Mouse (Mus musculus) heart, postnatal 25 days (tissue): ENCODE measurements around the gene Gm49416. TPM values are rescaled to one million over a fixed set of nuclear protein-coding genes. Genes with fewer than 3 reads are reported as not detected.
"Not testable (repeated sequence)": the region's sequence is repeated elsewhere in the genome, so short reads cannot be mapped to it uniquely, and the experiment has no call there.

Experiments used
- DNase-seq: peaks from one replicate; pipeline ENCODE4 v3.0.0; 2022; ENCODE audit warnings: low spot score
- intact Hi-C: fragments of 180-260 bp; cut with DNase I; formaldehyde crosslinking; loops from one replicate; pipeline ENCODE4 v1.15.1; 2025
- total RNA-seq, 2 experiments: library from RNA; stranded (reverse); gene quantifications; 2 replicates each; pipeline ENCODE4 v1.2.3; 2021

Gm49416 gene
- 1 to 10 TPM in 1 of 2 experiments, under 1 TPM in 1; 0.68 to 2.0 TPM for total RNA-seq

DNA sequence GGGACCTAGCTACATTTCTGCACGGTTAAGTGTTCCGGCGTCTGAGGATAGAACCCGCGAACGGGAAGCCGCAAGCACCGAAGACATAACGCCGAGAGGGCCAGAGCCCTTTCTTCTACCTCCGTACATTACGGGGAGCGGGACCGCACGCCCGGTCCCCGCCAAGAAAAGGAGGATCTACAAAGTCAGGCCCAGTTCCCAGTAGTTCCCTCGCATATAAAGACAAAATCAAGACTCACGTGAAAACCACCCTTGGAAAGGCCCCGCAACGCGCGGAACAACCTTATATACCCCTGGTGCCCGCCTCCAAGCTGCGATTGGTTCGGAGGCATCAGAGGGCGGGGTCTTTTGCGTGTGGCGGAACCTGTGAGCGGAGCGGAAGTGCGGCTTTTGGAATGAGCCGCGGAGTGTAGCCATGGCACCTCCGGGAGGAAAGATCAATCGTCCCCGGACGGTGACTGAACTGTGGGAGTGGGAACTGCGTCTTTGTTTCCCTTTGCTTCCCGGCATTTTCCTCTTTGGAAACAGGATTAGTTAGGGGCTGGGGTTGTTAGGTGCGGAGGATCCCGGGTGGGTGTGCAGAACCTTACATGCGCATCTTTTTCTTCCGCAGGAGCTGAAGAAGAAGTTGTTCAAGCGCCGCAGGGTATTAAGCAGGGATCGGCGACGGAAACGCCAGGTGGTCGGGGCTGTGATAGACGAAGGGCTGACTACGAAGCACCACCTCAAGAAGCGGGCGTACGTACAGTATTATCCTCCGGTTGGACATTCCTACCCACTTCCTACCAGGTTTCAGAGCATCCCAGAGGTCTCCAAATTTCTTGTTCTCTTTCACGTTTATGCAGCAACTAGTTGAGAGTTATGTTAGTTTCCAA, at the start of gene Gm49416, which contains the start of gene 1810009A15Rik:
Gene Gm49416, plus strand, starts transcription at position 416 of the 875 bp plus-strand sequence.
Gene 1810009A15Rik, plus strand, starts transcription at position 343 of the 875 bp plus-strand sequence.
- peak; percentile 90 for DNase-seq
- intact Hi-C loops, result loop anchor here (5.0 kb wide), 1 partner anchor 46 kb away; no protein-coding TSS in a partner anchor

DNA sequence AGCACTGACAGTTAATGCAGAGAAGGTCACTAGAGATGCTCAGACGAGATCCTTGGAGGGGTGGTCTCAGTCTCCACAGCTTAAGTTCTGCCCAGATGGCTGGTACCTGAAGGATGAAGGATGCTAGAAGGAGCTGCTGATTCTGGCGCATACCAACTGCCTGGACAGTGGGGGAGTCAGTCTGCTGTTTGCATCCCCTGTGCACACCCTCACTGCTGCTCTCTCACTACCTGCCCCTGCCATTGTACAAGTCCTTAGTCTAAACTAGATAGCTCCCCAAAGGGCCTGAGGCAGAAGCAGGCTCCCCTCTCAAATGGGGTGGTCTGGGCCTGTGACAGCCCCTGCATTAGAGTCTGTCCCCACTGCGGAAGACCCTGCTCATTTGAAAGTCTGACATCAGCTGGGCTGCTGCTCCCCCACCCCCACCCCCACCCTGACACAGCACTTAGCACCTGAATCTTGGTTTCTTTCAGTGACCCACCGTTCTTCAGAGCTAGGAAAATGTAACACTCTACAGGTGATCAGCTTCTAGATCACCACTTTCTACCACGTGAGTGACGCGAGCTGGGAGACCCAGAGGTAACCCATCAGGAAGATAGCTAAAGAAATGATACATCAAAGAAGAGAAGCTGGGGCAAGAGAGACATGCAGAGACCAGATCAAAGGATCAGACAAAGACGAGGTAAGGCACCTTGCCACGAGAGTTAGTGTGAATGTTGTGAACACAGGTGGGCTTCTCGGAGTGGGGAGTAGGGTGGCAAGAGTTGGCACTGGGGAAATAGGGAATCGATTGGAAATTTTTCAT, 49.4 kb upstream of the Gm49416 start, which contains the start of gene Gng3:
Gene Gng3, minus strand, starts transcription at position 92 of the 805 bp plus-strand sequence.
- intact Hi-C loops, result no loop called here
- DNase-seq, result no peak

GRCm38 (mm10) chr19:8839908-8840791, 48.6 kb upstream of the Gm49416 start:
- peak; percentile 70 for DNase-seq
- intact Hi-C loops, result loop anchor here (5.0 kb wide), 2 partner anchors 47 to 272 kb away; partner anchors contain the start of genes 1810009A15Rik and Gm49416

GRCm38 (mm10) chr19:8841012-8841411, 47.7 kb upstream of the Gm49416 start:
- no peak for DNase-seq
- intact Hi-C loops, result loop anchor here (5.0 kb wide), 2 partner anchors 46 to 271 kb away; partner anchors contain the start of genes 1810009A15Rik and Gm49416

DNA sequence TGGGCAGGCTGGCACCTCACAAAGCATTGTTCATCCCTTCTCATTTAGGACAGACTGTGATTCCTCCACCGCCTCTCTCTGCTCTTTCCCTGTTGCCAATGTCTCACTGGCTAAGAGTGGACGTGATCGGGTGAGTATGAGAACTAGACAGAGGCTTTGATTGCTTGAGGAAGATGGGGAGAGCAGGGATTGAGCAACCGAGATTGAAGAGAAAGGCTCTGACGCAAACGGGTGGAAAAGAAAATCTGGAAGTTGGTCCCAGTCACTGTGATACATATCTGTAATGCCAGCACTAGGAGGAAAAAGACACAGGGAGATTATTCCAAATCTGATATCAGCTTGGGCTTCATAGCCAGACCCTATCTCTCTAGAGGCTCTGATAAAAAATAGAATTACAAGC, 45.8 kb upstream of the Gm49416 start:
- no peak for DNase-seq
- intact Hi-C loops, result loop anchor here (5.0 kb wide), 2 partner anchors 44 to 269 kb away; partner anchors contain the start of genes 1810009A15Rik and Gm49416

- intact Hi-C loops, result loop anchor here (2.0 to 5.0 kb wide), 3 partner anchors 24 to 268 kb away; partner anchors contain the start of genes 1810009A15Rik and Gm49416
- peak; percentile 28 for DNase-seq
Measured at GRCm38 (mm10) chr19:8844371-8845129, 44.2 kb upstream of the Gm49416 start.

GRCm38 (mm10) chr19:8848356-8848755, 40.4 kb upstream of the Gm49416 start:
- intact Hi-C loops, result no loop called here

GRCm38 (mm10) chr19:8850402-8850901, 38.3 kb upstream of the Gm49416 start, which contains the start of gene Lrrn4cl:
Lrrn4cl (plus strand) TSS chr19:8850768.
- intact Hi-C loops, result no loop called here
- peak; percentile 44 for DNase-seq

More at GRCm38 (mm10) chr19:8848356-8848755, 40.4 kb upstream of the Gm49416 start:
- DNase-seq, result no peak

- DNase-seq, result no peak
- intact Hi-C loops, result no loop called here
Measured at GRCm38 (mm10) chr19:8851639-8852038, 37.1 kb upstream of the Gm49416 start.

DNA sequence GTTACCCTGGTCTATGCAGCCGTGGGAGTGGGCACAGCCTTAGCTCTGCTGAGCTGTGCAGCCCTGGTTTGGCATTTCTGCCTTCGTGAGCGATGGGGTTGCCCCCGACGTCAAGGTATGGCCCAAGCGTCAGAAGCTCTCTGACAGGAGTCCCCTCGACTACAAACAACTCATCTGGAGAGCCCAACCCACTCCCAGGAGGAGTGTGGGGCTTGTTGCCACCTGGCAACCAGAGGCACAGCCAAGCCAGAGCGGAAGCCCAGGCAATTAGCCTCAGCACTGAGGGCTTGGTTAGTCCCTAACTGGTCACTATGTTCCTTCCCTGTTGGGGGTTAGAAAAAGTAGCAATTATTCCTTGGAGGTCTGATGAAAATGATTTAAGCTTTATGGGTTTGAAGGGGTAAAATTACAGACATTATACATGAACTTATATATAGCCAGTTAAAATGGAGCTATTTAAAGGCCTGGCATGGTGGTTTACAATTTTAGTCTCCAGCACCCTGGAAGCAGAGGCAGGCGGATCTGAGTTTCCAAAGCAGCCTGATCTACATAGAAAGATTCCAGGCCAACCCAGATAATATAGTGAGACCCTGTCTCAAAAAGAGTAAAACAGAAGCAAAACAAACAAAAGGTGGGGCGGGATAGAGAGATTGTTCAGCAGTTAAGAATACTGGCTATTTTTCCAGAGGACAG, 36.3 kb upstream of the Gm49416 start:
- peak; percentile 19 for DNase-seq
- intact Hi-C loops, result no loop called here

- intact Hi-C loops, result no loop called here
- no peak for DNase-seq
Measured at GRCm38 (mm10) chr19:8853117-8853516, 35.6 kb upstream of the Gm49416 start.

DNA sequence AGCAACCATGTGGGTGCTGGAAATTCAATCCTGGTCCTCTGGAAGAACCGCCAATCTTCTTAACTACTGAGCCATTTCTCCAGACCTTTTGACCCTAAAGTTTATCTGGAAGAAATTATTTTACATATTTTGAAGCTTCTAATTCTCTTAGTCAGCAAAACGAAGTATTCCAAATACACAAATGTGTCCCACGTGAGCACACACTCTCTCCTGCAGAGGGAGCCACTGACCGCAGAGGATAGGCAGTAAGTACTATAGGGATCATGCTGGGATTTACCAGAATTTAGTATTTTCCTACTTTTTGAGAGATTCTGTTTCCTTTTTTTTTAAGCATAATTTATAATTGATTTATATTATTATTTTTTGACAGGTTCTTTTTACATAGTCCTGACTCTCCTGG, 31.0 kb upstream of the Gm49416 start:
- DNase-seq, result no peak
- intact Hi-C loops, result no loop called here

- intact Hi-C loops, result loop anchor here (1.0 kb wide), 1 partner anchor 251 kb away; no protein-coding TSS in a partner anchor
- no peak for DNase-seq
Measured at GRCm38 (mm10) chr19:8859018-8859417, 29.7 kb upstream of the Gm49416 start.

DNA sequence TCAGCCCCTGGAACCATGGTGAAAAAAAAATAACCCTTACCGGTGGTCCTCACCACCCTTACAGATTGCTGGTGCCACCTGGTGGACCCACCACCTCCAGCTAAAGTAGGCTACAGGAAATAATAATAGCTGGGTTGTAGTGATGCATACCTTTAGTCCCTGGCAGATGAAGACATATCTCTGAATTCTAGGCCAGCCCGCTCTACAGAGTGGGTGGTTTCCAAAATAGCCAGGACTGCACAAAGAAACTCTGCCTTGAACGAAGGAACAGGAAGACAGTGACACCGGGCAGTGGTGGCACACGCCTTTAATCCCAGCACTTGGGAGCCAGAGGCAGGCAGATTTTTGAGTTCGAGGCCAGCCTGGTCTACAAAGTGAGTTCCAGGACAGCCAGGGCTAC, 24.5 kb upstream of the Gm49416 start:
- no peak for DNase-seq
- intact Hi-C loops, result no loop called here

DNA sequence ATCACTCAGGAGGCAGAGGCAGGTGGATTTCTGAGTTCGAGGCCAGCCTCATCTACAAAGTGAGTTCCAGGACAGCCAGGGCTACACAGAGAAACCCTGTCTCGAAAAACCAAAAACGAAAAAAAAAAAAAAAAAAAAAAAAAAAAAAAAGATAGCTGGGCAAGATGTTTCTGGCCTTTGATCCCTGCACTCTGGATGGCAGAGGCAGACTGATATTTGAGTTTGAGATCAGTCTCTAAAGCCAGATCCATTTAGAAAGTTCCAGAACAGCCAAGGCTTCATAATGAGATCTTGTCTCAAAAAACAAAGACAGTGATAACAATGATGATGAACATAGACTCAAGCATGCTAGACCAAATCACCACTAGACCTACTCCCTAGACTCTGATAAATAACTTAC, 18.3 kb upstream of the Gm49416 start:
- intact Hi-C loops, result not testable (repeated sequence)

GRCm38 (mm10) chr19:8870838-8871237, 17.9 kb upstream of the Gm49416 start:
- intact Hi-C loops, result no loop called here
- no peak for DNase-seq

More for the DNA sequence above, 18.3 kb upstream of the Gm49416 start:
- DNase-seq, result not testable (repeated sequence)
